Comparison of ENCODE assay signal across 8 mouse cellular contexts in genomic region chr8:106682971-106683668, GRCm38 (mm10). TPM values are rescaled to one million over a fixed set of nuclear protein-coding genes. Genes with fewer than 3 reads are reported as not detected.
DNase-seq lines count a peak whose midpoint lies in the region; ATAC-seq and TF ChIP-seq lines count a peak whose summit lies in the region.

Gene Tango6, plus strand, starts transcription at chr8:106683068.

- intact Hi-C loops in left cerebral cortex, adult 2 months (cut with DNase I): no loop called here

- H3K9me3 ChIP-seq in hindbrain, embryonic 16.5 days (ENCODE audit: control insufficient read depth, low read length): no peaks in the 10 kb centered on the region

- no peaks in the 10 kb centered on the region for H3K4me1 ChIP-seq in hindbrain, embryonic 16.5 days (ENCODE audit: control insufficient read depth, insufficient read depth, low read depth, low read length)

- no peaks in the 10 kb centered on the region for H3K27me3 ChIP-seq in hindbrain, embryonic 16.5 days (replicated peaks; ENCODE audit: control insufficient read depth, insufficient read depth, low read length)

- peak within 1 kb of the TSS; percentile 93 for H3K9ac ChIP-seq in hindbrain, embryonic 16.5 days (ENCODE audit: low read depth, low read length)

- peak; percentile 95 for ATAC-seq in hindbrain, embryonic 16.5 days
- peak; percentile 94 for ATAC-seq in megakaryocyte, adult 5-6 weeks (ENCODE audit: poor library complexity, severe bottlenecking)

- peak within 1 kb of the TSS; percentile 96 for H3K27ac ChIP-seq in hindbrain, embryonic 16.5 days (ENCODE audit: low read depth, low read length)
- H3K27ac ChIP-seq in left cerebral cortex, adult 2 months: peak within 1 kb of the TSS; percentile 90

- DNase-seq in T-cell, adult 2 months (ENCODE audit: low spot score): peak; percentile 87
- peak; percentile 90 to 92 for DNase-seq in cerebellum, postnatal 36 days
- peak; percentile 92 for DNase-seq in gastrocnemius, adult 18-20 months (ENCODE audit: low spot score)
- DNase-seq in left cerebral cortex, adult 2 months (ENCODE audit: extremely low spot score in 1 of 2, low spot score in 2 of 2): peak; percentile 89 to 90
- DNase-seq in right cerebral cortex, adult 2 months (ENCODE audit: low spot score in 2 of 2): peak; percentile 90 to 91
- peak; percentile 92 for DNase-seq in urinary bladder, postnatal 14 days (ENCODE audit: low spot score)

- H3K36me3 ChIP-seq in hindbrain, embryonic 16.5 days (ENCODE audit: control insufficient read depth, insufficient read depth, low read length): no peaks in the 10 kb centered on the region

- peak within 1 kb of the TSS; percentile 73 for H3K4me2 ChIP-seq in hindbrain, embryonic 16.5 days (ENCODE audit: low read length)

- under 1% methylated on average over 50 of the region's 50 CpGs for WGBS in hindbrain, embryonic 16.5 days

- peak; percentile 79 for TF ChIP-seq CTCF in left cerebral cortex, adult 2 months (IDR thresholded peaks at IDR 0.05)

- H3K4me3 ChIP-seq in hindbrain, embryonic 16.5 days (ENCODE audit: low read length): peak within 1 kb of the TSS; percentile 84
- H3K4me3 ChIP-seq in left cerebral cortex, adult 2 months: peak within 1 kb of the TSS; percentile 75

RNA-seq across cellular contexts. Expression of gene Tango6, which starts in this region (rescaled TPM):
- total RNA-seq in gastrocnemius, adult 18-20 months (2021): 10 to 100 TPM; 10.5 to 10.8 TPM
- 5.5 and 5.9 TPM in 2 replicates for polyA plus RNA-seq in hindbrain, embryonic 16.5 days (2015; fragmentation: Nextera tagmentation; extraction: Ambion mirVana)
- 1 to 10 TPM; 6.5 to 6.9 TPM for total RNA-seq in left cerebral cortex, adult 2 months (2021)
- 2.5 and 3.5 TPM in 2 replicates for total RNA-seq in megakaryocyte, adult 5-6 weeks (2015)
- 3.6 and 6.1 TPM in 2 replicates for total RNA-seq in megakaryocyte, adult 5-6 weeks (2017)

Comparison
In these comparisons a context has a peak if more than half of its experiments do, and no peak if none do; other contexts are left out.
1. Peak in every context shown above with its lines: DNase-seq, ATAC-seq, H3K4me3 ChIP-seq and H3K27ac ChIP-seq.